Mouse (Mus musculus) left cerebral cortex, postnatal 4 days (tissue): ENCODE measurements around the gene Trnp1. TPM values are rescaled to one million over a fixed set of nuclear protein-coding genes. Genes with fewer than 3 reads are reported as not detected.
A peak's percentile ranks its signal among the peaks of the same experiment; 100 is the strongest.

Experiments
- DNase-seq: peaks from one replicate; pipeline ENCODE4 v3.0.0-alpha.2; 2022
- intact Hi-C: fragments of 180-260 bp; cut with DNase I; formaldehyde crosslinking; loops from one replicate; pipeline ENCODE4 v1.15.1; 2025
- total RNA-seq, 2 experiments: library from RNA; stranded (reverse); gene quantifications; 2 replicates each; pipeline ENCODE4 v1.2.3; 2021

Gene Trnp1
- total RNA-seq, 2 experiments from 2014 or later = 49.4 to 54.1 TPM

- intact Hi-C loops = no loop called here
Observed at GRCm38 (mm10) chr4:133463184-133463583, 35.2 kb downstream of the Trnp1 start.

GRCm38 (mm10) chr4:133461362-133461761, 37.0 kb downstream of the Trnp1 start:
- no peak for DNase-seq
- intact Hi-C loops = no loop called here

More at GRCm38 (mm10) chr4:133463184-133463583, 35.2 kb downstream of the Trnp1 start:
- no peak for DNase-seq

- DNase-seq = no peak
- intact Hi-C loops = no loop called here
Observed at GRCm38 (mm10) chr4:133460796-133461325, 37.5 kb downstream of the Trnp1 start.

- DNase-seq = no peak
- intact Hi-C loops = no loop called here
Observed at GRCm38 (mm10) chr4:133460006-133460405, 38.3 kb downstream of the Trnp1 start.

GRCm38 (mm10) chr4:133458044-133458443, 40.3 kb downstream of the Trnp1 start:
- intact Hi-C loops = loop anchor here (10.0 kb wide), 1 partner anchor 453 kb away; no protein-coding TSS in a partner anchor
- DNase-seq = no peak

GRCm38 (mm10) chr4:133452433-133452832, 45.9 kb downstream of the Trnp1 start:
- intact Hi-C loops = loop anchor here (10.0 kb wide), 1 partner anchor 448 kb away; no protein-coding TSS in a partner anchor
- DNase-seq = no peak

- intact Hi-C loops = loop anchor here (1.0 to 10.0 kb wide), 3 partner anchors 27 to 447 kb away; no protein-coding TSS in a partner anchor
- peak; percentile 86 for DNase-seq
Observed at GRCm38 (mm10) chr4:133451536-133451935, 46.8 kb downstream of the Trnp1 start.

- intact Hi-C loops = loop anchor here (2.0 to 10.0 kb wide), 2 partner anchors 139 to 445 kb away; no protein-coding TSS in a partner anchor
- DNase-seq = peak; percentile 47
Observed at GRCm38 (mm10) chr4:133449726-133450125, 48.6 kb downstream of the Trnp1 start.

GRCm38 (mm10) chr4:133448708-133449388, 49.5 kb downstream of the Trnp1 start:
- intact Hi-C loops = no loop called here
- no peak for DNase-seq

GRCm38 (mm10) chr4:133447967-133448366, 50.4 kb downstream of the Trnp1 start:
- intact Hi-C loops = no loop called here
- DNase-seq = no peak

GRCm38 (mm10) chr4:133447366-133447765, 51.0 kb downstream of the Trnp1 start:
- intact Hi-C loops = no loop called here

GRCm38 (mm10) chr4:133445727-133446126, 52.6 kb downstream of the Trnp1 start:
- intact Hi-C loops = no loop called here
- no peak for DNase-seq

More at GRCm38 (mm10) chr4:133447366-133447765, 51.0 kb downstream of the Trnp1 start:
- DNase-seq = no peak

- intact Hi-C loops = no loop called here
- DNase-seq = peak; percentile 51
Observed at GRCm38 (mm10) chr4:133443085-133443484, 55.3 kb downstream of the Trnp1 start.

GRCm38 (mm10) chr4:133442194-133442593, 56.2 kb downstream of the Trnp1 start:
- intact Hi-C loops = no loop called here
- no peak for DNase-seq

Other genes starting within 250 kb of the Trnp1 start
- gene Sytl1, start 235.4 kb downstream of the Trnp1 start, total RNA-seq = under 1 TPM; 0.42 to 0.44 TPM
- gene Tmem222, start 220.8 kb downstream of the Trnp1 start, total RNA-seq = 10 to 100 TPM; 73.7 to 74.9 TPM
- gene Wdtc1, start 145.1 kb downstream of the Trnp1 start, total RNA-seq = 10 to 100 TPM; 52.0 to 52.9 TPM
- gene Slc9a1, start 128.8 kb downstream of the Trnp1 start, total RNA-seq = 10 to 100 TPM; 30.4 to 36.2 TPM
- gene Tent5b, start 18.4 kb downstream of the Trnp1 start, total RNA-seq = not detected
- gene Kdf1, start 20.4 kb upstream of the Trnp1 start, total RNA-seq = under 1 TPM in 1 of 2 experiments, not detected in 1; 0.46 TPM
- gene Nudc, start 47.4 kb upstream of the Trnp1 start, total RNA-seq = 100 to 1,000 TPM; 119 to 121 TPM
- not detected for gene Nr0b2, start 54.8 kb upstream of the Trnp1 start, total RNA-seq
- 10 to 100 TPM in 1 of 2 experiments, 1 to 10 TPM in 1; 6.2 to 10.0 TPM for gene Gpatch3, start 76.2 kb upstream of the Trnp1 start, total RNA-seq
- gene Gpn2, start 85.8 kb upstream of the Trnp1 start, total RNA-seq = 10 to 100 TPM; 11.2 to 14.6 TPM
- 1 to 10 TPM; 1.9 to 2.2 TPM for gene Sfn, start 103.6 kb upstream of the Trnp1 start, total RNA-seq
- 10 to 100 TPM; 37.1 to 37.8 TPM for gene Zdhhc18, start 151.6 kb upstream of the Trnp1 start, total RNA-seq
- gene Pigv, start 174.1 kb upstream of the Trnp1 start, total RNA-seq = 10 to 100 TPM; 11.5 to 12.8 TPM